Mouse (Mus musculus): ENCODE measurements around the gene Vmn2r88. TPM values are rescaled to one million over a fixed set of nuclear protein-coding genes. Genes with fewer than 3 reads are reported as not detected.
"Not testable (repeated sequence)": the region's sequence is repeated elsewhere in the genome, so short reads cannot be mapped to it uniquely, and the experiment has no call there.

Vmn2r88 gene
- total RNA-seq (2015) (not detected in 2 replicates), total RNA-seq (2017) (not detected in 2 replicates)

DNA sequence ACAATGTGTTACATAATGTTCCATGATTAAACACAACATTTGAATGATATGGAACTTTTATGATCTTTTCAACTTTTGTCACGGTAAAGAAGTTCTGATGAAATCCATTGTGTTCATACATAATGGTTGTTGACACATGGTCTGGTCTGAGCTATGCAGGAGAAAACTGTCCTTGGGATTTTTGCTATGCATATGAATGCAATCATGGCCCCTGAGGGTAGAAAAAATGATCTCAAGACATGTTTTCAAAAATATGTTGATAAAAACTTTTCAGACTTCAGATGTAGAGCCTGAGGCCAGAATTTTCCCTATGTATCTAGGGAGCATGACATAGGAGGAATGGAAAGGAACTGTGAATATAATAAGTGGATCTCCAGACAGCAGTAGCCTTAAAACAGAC lies at the start of gene Vmn2r88:
Gene Vmn2r88, plus strand, starts transcription at position 301 of the 400 bp plus-strand sequence.
- ATAC-seq (ENCODE audit: poor library complexity, severe bottlenecking): no peak

GRCm38 (mm10) chr14:51361456-51361855 lies 49.2 kb upstream of the Vmn2r88 start, which contains the start of gene Gm7247:
Gene Gm7247 (plus strand): TSS chr14:51361756.
- no peak for ATAC-seq (ENCODE audit: poor library complexity, severe bottlenecking)

- ATAC-seq (ENCODE audit: poor library complexity, severe bottlenecking): no peak
Observed at GRCm38 (mm10) chr14:51382805-51383204, 27.8 kb upstream of the Vmn2r88 start.

GRCm38 (mm10) chr14:51384351-51384750 lies 26.3 kb upstream of the Vmn2r88 start:
- no peak for ATAC-seq (ENCODE audit: poor library complexity, severe bottlenecking)

- 0 out of 2 replicates have a peak, but pooled peaks have one; percentile 33 for ATAC-seq (ENCODE audit: poor library complexity, severe bottlenecking)
Observed at GRCm38 (mm10) chr14:51385741-51386140, 24.9 kb upstream of the Vmn2r88 start.

- no peak for ATAC-seq (ENCODE audit: poor library complexity, severe bottlenecking)
Observed at GRCm38 (mm10) chr14:51387768-51388167, 22.9 kb upstream of the Vmn2r88 start.

DNA sequence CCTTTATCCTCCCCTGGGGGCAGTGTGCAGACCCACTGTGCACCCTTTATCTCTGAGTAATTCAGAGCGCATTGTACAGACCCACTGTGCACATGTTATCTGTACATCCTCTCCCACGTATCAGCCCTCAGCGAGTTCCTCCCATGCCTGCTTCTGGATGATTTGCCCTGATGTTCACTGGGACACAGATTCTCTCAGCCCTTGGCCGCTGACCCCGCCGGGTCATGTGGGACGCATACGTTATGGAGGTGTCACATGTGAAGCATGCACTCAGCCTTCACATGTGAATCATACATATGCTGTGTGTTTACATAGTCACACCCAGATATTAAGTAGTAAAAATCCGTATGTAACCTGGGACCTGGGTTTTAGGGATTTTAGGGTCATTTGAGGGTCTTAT lies 22.4 kb upstream of the Vmn2r88 start:
- ATAC-seq (ENCODE audit: poor library complexity, severe bottlenecking): no peak

GRCm38 (mm10) chr14:51423885-51424284 lies 13.3 kb downstream of the Vmn2r88 start:
- ATAC-seq (ENCODE audit: poor library complexity, severe bottlenecking): no peak

DNA sequence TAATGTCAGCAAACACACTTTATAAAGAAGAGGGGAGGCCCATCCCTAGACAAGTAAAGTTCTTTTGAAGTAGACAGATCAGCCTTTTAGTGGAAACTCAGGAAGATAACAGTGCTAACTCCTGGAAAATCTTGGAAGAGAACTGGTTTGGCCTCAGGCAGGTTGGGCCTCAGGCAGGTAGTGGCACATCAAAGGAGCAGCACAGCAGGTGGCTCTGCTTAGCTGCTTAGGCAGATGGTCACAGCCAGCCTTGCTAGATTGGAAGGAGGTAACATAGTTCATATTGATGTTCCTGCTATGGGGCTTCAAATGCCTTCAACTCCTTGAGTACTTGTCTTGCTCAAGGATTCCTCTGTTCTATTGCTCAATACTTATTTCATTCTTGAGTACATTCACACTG lies 19.5 kb downstream of the Vmn2r88 start:
- not testable (repeated sequence) for ATAC-seq (ENCODE audit: poor library complexity, severe bottlenecking)

DNA sequence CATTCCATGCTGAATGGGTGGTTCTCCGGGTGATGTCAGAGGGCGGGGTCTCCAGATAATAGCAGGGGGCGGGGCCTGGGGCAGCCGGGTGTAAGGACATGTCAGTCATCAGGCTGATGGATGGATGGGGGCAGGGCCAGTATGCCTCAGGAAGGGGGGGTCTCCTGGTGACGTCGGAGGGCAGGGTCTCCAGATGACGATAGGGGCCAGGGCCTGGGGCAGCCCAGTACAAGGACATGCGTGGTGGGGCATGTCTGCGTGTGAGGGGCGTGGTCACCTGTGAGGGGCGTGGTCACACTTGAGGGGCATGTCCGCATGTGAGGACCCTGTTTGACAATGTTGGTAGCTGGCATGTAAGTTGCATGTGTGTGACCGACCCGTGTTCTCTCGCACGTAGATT lies 23.9 kb downstream of the Vmn2r88 start:
- ATAC-seq (ENCODE audit: poor library complexity, severe bottlenecking): no peak

- ATAC-seq (ENCODE audit: poor library complexity, severe bottlenecking): no peak
Observed at GRCm38 (mm10) chr14:51435020-51435419, 24.4 kb downstream of the Vmn2r88 start.

GRCm38 (mm10) chr14:51438955-51439354 lies 28.3 kb downstream of the Vmn2r88 start:
- no peak for ATAC-seq (ENCODE audit: poor library complexity, severe bottlenecking)

- ATAC-seq (ENCODE audit: poor library complexity, severe bottlenecking): not testable (repeated sequence)
Observed at GRCm38 (mm10) chr14:51451557-51451956, 40.9 kb downstream of the Vmn2r88 start, which contains the start of gene Vmn2r89. Gene Vmn2r89 (plus strand): TSS chr14:51451857.

Other genes with a start within 250 kb of the Vmn2r88 start
- 7.5 and 8.9 TPM in 2 replicates for gene Rnase2b, start 248.6 kb upstream of the Vmn2r88 start, total RNA-seq (2015)
- 0.92 and 4.3 TPM in 2 replicates for gene Rnase2b, start 248.6 kb upstream of the Vmn2r88 start, total RNA-seq (2017)
- gene Ang2, start 211.7 kb upstream of the Vmn2r88 start, total RNA-seq (2015): not detected in 2 replicates
- gene Ang2, start 211.7 kb upstream of the Vmn2r88 start, total RNA-seq (2017): not detected in 2 replicates
- not detected in 2 replicates for gene Ear14, start 207.4 kb upstream of the Vmn2r88 start, total RNA-seq (2015)
- not detected in 2 replicates for gene Ear14, start 207.4 kb upstream of the Vmn2r88 start, total RNA-seq (2017)
- 5.9 and 6.8 TPM in 2 replicates for gene Rnase2a, start 154.7 kb upstream of the Vmn2r88 start, total RNA-seq (2015)
- 5.3 and 9.2 TPM in 2 replicates for gene Rnase2a, start 154.7 kb upstream of the Vmn2r88 start, total RNA-seq (2017)
- gene Gm7247, start 49.1 kb upstream of the Vmn2r88 start, total RNA-seq (2015): not detected in 2 replicates
- gene Gm7247, start 49.1 kb upstream of the Vmn2r88 start, total RNA-seq (2017): not detected in 2 replicates
- not detected in 2 replicates for gene Vmn2r89, start 41.0 kb downstream of the Vmn2r88 start, total RNA-seq (2015)
- not detected in 2 replicates for gene Vmn2r89, start 41.0 kb downstream of the Vmn2r88 start, total RNA-seq (2017)
- gene Gm5622, start 142.0 kb downstream of the Vmn2r88 start, total RNA-seq (2015): not detected in 2 replicates
- gene Gm5622, start 142.0 kb downstream of the Vmn2r88 start, total RNA-seq (2017): not detected in 2 replicates
- gene Gm17175, start 163.2 kb downstream of the Vmn2r88 start, total RNA-seq (2015): not detected in 2 replicates
- not detected in 2 replicates for gene Gm17175, start 163.2 kb downstream of the Vmn2r88 start, total RNA-seq (2017)
- not detected in 2 replicates for gene Gm17174, start 181.3 kb downstream of the Vmn2r88 start, total RNA-seq (2015)
- not detected in 2 replicates for gene Gm17174, start 181.3 kb downstream of the Vmn2r88 start, total RNA-seq (2017)
- not detected in 2 replicates for gene Gm17078, start 200.5 kb downstream of the Vmn2r88 start, total RNA-seq (2015)
- not detected in 2 replicates for gene Gm17078, start 200.5 kb downstream of the Vmn2r88 start, total RNA-seq (2017)
- gene Gm4181, start 224.8 kb downstream of the Vmn2r88 start, total RNA-seq (2015): not detected in 2 replicates
- gene Gm4181, start 224.8 kb downstream of the Vmn2r88 start, total RNA-seq (2017): not detected in 2 replicates